Mouse (Mus musculus) brain, embryonic 18.5 days (tissue): ENCODE data around the gene Ap3d1.

Source experiments
- DNase-seq: peaks from one replicate; pipeline ENCODE4 v3.0.0-alpha.2; 2012; ENCODE audit warnings: low read depth, low spot score

Ap3d1 gene

GRCm38 (mm10) chr10:80683647-80684046 is 58.4 kb downstream of the Ap3d1 start:
- DNase-seq, result no peak

GRCm38 (mm10) chr10:80682003-80682402 is 60.1 kb downstream of the Ap3d1 start:
- DNase-seq, result no peak

GRCm38 (mm10) chr10:80680260-80680696 is 61.8 kb downstream of the Ap3d1 start:
- DNase-seq, result no peak

- DNase-seq, result no peak
Measured at GRCm38 (mm10) chr10:80679556-80680259, 62.4 kb downstream of the Ap3d1 start.

DNA sequence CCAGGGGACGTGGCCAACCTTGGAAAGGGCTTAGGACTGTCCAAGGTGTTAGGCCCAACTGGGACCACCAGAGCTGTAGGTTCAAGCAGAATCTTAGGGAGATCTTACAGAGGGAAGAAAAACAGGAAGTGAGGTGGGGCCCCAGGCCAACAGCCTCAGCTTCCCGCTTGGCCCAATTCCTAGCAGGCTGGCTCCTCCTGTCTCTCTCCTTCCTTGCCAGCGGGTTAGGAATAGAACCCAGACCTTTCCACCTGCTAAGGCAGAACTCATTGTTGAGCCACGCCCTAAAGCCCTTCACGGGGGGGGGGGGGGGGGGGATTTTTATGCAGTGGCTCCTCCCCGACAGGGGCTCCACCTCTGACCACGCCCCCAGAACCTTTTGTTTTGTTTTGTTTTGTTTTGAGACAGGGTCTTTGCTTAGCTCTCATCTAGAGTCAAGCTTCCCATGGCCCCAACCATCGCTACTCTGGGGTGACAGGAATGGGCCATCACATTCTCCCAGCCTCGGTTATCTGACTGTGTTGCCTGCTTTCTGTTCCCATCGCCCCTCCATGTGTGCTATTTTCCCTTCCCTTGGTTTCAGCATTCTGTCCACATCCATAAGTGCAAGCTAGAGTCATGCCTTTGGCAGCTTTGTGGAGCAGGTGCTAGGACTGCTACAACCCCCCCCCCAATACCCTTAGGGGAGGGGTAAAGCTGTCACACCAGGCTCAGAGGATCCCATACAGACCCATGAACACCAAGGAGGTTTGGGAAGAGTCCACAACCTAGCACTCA is 63.3 kb downstream of the Ap3d1 start:
- no peak for DNase-seq

- DNase-seq, result no peak
Measured at GRCm38 (mm10) chr10:80677942-80678436, 64.1 kb downstream of the Ap3d1 start, which contains the start of gene Mknk2. TSS of gene Mknk2 (minus strand) at chr10:80678112.

DNA sequence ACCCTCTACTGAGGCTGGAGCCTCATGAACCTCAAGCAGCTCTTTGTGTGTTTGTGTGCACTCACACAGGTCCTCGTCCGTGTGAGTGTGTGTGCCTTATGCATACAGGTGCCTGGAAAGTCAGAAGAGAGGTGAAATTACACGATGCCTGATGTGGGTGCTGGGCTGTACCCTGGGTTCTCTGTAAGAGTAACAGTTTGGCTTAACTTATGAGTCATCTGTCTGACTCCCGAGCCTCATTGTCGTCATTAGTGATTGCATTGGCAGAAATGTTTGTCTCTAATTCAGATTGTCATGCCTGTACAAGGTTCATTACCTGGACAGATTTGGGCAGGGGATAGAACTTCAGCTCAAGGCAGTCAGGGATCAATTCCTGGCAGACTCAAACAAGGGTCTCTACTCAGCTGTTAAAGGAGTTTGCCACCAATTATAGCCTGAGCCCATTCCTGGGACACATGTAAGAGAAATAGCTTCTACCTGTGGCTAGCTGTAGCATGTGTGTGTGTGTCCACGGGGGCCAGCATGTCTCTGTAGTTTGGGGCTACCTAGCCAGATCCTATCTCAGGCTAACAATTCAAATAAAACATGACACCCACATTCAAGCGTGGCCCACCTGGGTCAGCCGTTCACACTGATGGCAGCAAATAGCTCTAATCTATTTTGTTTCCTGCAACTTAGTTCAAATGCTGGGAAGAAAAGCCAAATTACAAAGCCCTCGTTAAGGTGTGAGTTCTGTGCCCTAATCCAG is 64.8 kb downstream of the Ap3d1 start:
- no peak for DNase-seq

- peak; percentile 100 for DNase-seq
Measured at GRCm38 (mm10) chr10:80676198-80676928, 65.7 kb downstream of the Ap3d1 start.

DNA sequence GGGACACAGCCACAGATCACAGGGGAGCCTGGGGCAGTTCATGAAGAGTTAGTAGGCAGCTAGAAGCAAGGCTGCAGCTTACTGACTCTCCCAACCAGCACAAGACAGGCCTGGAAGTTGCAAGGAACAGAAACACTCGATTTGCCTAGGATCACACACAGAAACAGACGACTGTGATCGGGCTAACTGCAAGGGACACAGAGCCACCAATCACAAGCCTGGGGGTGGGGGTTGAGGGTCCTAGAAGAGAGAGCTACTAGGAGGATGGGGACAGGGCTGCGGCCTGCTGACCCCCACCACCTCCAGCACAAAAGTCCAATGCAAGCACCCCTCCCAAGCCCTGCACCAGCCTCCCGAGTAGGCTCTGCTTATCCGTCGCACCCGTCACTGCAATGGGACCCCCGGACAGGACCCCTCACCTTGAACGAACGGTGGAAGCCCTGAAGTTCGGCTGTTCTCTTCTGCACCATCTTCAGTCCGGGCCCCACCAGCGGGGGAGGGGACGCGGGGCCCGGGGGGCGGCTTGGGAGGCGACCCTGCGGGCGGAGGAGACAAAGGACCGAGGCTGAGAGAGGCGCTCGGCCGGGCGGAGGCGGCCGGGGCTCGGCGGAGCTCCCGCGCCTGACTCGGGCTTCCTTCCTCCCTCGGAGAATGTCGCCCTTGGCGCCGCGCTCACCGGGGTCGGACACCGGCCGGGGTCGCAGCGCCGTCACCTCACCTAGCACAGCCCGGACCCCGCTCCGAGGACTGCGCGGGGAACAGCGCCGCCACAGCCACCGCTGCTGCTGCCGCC is 66.5 kb downstream of the Ap3d1 start:
- no peak for DNase-seq

DNA sequence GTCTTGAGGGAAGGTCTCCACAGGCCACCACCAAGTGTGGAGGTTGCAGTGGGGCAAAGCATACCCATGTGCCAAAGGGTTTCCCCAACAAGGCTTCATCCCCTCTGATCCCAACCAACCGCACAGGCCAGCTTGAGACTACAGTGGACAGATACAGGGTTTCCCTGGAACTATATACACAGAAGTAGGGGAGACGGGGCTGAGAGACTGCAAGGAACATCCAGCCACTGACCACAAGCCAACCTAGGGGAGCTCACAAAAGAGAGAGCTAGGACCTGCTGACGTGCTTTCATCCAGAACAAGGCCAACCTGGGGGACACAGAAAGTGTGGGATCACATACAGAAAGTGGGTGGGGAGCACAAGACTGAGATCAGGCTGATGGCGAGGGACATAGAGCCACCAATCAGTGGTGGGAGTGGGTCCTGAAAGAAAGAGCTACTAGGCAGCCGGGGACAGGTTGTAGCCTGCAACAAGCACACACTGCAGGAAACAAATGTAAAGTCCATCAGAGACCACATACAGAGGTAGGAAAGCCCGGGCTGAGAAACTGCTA is 67.1 kb downstream of the Ap3d1 start:
- DNase-seq, result no peak

DNA sequence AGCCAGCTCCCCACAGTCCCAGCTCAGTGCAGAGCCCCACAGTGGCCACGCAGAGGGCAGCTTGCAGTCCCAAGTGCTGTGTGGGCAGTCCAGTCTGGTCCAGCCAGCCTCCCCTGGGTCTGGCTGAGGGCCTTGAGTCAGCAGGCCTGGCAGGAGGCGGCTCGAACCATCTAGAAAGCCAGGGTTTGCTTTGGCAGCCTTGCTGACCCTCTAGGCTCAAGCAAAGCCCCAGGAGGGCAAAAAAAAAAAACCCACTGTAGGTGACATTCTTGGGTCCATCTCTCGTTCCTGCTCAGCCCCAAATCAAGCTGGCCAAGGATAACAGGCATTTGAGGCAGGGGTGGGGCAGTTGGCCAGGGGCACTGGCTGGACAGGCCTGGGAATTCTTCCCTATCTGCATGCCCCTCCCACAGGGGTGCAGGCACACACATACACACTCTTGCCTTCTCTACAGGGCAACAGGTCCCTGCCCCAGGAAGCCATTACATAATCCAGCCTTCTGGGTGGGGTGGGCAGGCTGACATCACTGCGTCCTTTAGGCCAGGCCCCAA is 67.8 kb downstream of the Ap3d1 start:
- DNase-seq, result no peak

DNA sequence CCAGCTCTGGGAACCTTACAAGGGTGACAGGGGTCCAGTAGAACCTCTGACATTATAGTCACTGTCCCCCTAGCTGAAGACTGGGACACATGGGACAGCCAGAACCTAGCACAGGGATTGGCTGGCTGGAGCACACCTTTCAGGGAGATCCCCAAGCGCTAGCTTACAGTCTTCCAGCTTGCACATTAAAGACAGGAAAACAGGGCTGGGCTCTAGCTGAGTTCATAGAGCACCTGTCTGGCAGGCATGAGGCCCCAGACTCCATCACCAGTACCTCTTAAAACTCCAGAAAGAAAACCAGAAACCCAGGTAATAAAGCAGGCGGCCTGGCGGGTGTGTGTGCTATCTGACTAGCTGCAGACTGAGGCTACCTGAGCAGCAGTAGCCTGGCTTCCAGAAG is 68.4 kb downstream of the Ap3d1 start:
- no peak for DNase-seq

- DNase-seq, result no peak
Measured at GRCm38 (mm10) chr10:80671936-80672690, 70.0 kb downstream of the Ap3d1 start.

- no peak for DNase-seq
Measured at GRCm38 (mm10) chr10:80671251-80671650, 70.8 kb downstream of the Ap3d1 start.

DNA sequence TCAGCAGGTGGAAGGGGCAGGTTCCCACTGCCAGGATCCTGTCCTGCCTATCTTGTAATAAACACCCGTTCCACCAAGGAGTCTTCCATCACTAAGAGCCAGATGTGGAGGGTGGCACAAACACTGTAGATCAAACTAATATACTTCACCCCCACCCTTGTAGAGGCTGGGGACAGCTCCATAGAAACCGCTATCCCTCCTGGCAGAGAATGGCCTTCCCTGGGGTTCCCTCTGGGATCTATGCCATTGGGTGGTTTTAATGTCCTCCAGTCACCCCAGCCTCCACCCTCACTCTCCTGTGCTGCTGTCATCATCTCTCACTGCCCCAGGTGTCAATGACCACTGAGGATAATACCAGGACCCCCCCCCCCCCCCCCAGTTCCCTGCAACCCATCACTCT is 71.5 kb downstream of the Ap3d1 start:
- no peak for DNase-seq

DNA sequence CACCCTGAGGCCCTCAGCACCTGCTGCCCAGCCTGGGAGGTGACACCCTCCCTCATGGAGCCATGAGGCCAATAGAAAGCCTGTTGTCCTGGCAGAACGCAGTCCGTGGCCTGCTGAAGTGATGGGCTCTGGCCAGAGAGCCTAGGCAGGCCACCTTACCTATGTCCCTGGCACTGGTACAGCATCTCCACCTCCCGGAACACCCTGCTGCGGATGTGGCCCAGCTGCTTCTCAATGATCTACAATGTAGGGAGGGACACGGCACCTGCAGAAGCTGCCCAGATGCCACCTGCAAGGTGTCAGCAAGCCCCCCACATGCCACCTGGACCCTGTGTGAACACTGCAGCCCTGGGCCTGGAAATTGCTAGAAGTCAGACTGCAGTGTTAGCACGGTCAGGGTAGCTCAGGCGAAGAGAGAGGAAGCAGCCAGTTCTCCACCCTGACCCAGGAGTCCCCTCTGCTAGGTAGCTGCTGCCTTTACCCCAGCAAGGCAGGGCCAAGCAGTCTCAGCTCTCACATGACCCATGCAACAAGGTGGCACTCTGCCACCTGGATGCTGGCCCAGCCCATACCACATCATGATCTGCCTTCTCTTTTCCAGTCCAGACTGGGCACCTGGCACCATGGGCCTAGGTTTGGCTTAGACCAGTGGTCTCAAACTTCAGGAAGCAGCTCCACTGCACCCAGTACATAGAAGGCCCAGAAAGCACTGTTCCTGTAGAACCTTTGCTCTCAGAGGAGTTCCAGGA is 72.2 kb downstream of the Ap3d1 start:
- no peak for DNase-seq

- no peak for DNase-seq
Measured at GRCm38 (mm10) chr10:80669018-80669417, 73.0 kb downstream of the Ap3d1 start.

GRCm38 (mm10) chr10:80668614-80669013 is 73.5 kb downstream of the Ap3d1 start:
- no peak for DNase-seq
